Mouse (Mus musculus) olfactory bulb, adult 2 months (tissue): ENCODE data around the gene Dnaaf5. TPM values are rescaled to one million over a fixed set of nuclear protein-coding genes. Genes with fewer than 3 reads are reported as not detected.

Experiments
- H3K27ac ChIP-seq: fragments of 200-500 bp; 2 replicates; pipeline ENCODE4 v1.5.1; 2012; ENCODE audit warnings: low read depth, low read length; ENCODE audit not compliant: insufficient read depth
- H3K4me1 ChIP-seq: fragments of 200-500 bp; 2 replicates; pipeline ENCODE4 v1.6.1; 2012; ENCODE audit warnings: low read length; ENCODE audit not compliant: control insufficient read depth, insufficient read depth
- H3K4me3 ChIP-seq: fragments of 200-500 bp; 2 replicates; pipeline ENCODE4 v1.5.1; 2012; ENCODE audit warnings: mild to moderate bottlenecking, low read depth, low read length, moderate library complexity; ENCODE audit not compliant: insufficient read depth
- CTCF ChIP-seq: fragments of 200-500 bp; IDR thresholded peaks from 2 replicates; pipeline ENCODE4 v1.5.1; 2012; ENCODE audit warnings: low read depth, mild to moderate bottlenecking, low read length, moderate library complexity; ENCODE audit not compliant: insufficient read depth
- POLR2A ChIP-seq: fragments of 200-500 bp; IDR thresholded peaks from 2 replicates; pipeline ENCODE4 v1.6.1; 2012; ENCODE audit warnings: mild to moderate bottlenecking, low read depth, low read length, moderate library complexity; ENCODE audit not compliant: insufficient read depth
- WGBS: fragments of 180-500 bp; shearing (Covaris S2); methylation state at CpG from one replicate; pipeline ENCODE4 v1.1.7; 2018; 5-methylcytosine and 5-hydroxymethylcytosine counted together
- polyA plus RNA-seq: library from polyadenylated mRNA; stranded (reverse); fragments of >200 nt; gene quantifications from 2 replicates; pipeline ENCODE4 v1.2.4, GENCODE M21; 2012; ENCODE audit warnings: low replicate concordance; ENCODE audit not compliant: missing spikeins, insufficient read depth, insufficient read length

The Dnaaf5 gene
- polyA plus RNA-seq, 1 experiment = not detected

- Histone ChIP-seq H3K4me3 (peak overlapping the region; percentile 91), H3K4me1 (peaks cover 15% of the 10 kb centered on the region), H3K27ac (peak overlapping the region; percentile 68)
- TF ChIP-seq CTCF = no peak
- no peak for TF ChIP-seq POLR2A
- under 1% methylated on average over 57 of the region's 57 CpGs for WGBS
Observed at GRCm38 (mm10) chr5:139200770-139201569, 50.9 kb downstream of the Dnaaf5 start.

GRCm38 (mm10) chr5:139202127-139202526, 52.1 kb downstream of the Dnaaf5 start:
- no peak for TF ChIP-seq POLR2A
- no peak for TF ChIP-seq CTCF
- 31% methylated on average over 11 of the region's 11 CpGs for WGBS
- peaks cover 22% of the 10 kb centered on the region for H3K4me1 ChIP-seq
- H3K4me3 ChIP-seq = peak overlapping the region; percentile 91
- 0 out of 2 replicates have a peak overlapping the region, but pooled peaks have one; percentile 3 for H3K27ac ChIP-seq

DNA sequence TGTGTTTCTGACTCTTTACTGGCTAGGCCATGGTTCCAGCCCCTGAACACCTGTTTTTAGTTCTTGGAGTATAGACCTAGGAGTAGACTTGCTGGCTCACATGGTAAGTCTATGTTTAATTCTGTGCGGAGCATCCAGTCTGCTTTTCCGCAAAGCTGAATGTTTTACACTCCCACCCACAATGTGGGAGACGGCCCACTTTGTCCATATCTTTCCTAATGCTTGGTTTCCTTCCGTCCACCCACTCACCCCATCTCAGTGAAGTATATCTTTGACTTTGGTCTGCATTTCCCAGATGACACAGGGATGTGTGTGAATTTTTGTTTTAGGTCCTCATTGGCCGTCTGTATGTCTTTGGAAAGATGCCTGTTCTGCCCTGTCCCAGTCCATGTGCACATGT, 53.3 kb downstream of the Dnaaf5 start:
- H3K4me3 ChIP-seq = no peak overlapping the region
- H3K4me1 ChIP-seq = peaks cover 22% of the 10 kb centered on the region
- no peak overlapping the region for H3K27ac ChIP-seq
- no peak for TF ChIP-seq POLR2A
- no peak for TF ChIP-seq CTCF
- 51% methylated on average over 5 of the region's 5 CpGs for WGBS

- peaks cover 28% of the 10 kb centered on the region for H3K4me1 ChIP-seq
- WGBS = 32% methylated on average over 4 of the region's 4 CpGs
- H3K27ac ChIP-seq = no peak overlapping the region
- H3K4me3 ChIP-seq = no peak overlapping the region
- TF ChIP-seq CTCF (no peak), POLR2A (no peak)
Observed at GRCm38 (mm10) chr5:139206081-139206480, 56.1 kb downstream of the Dnaaf5 start.

GRCm38 (mm10) chr5:139206525-139206924, 56.5 kb downstream of the Dnaaf5 start:
- WGBS = 74% methylated on average over 7 of the region's 7 CpGs
- TF ChIP-seq CTCF (no peak), POLR2A (no peak)
- H3K4me3 ChIP-seq = no peak overlapping the region
- no peak overlapping the region for H3K27ac ChIP-seq
- peaks cover 28% of the 10 kb centered on the region for H3K4me1 ChIP-seq

DNA sequence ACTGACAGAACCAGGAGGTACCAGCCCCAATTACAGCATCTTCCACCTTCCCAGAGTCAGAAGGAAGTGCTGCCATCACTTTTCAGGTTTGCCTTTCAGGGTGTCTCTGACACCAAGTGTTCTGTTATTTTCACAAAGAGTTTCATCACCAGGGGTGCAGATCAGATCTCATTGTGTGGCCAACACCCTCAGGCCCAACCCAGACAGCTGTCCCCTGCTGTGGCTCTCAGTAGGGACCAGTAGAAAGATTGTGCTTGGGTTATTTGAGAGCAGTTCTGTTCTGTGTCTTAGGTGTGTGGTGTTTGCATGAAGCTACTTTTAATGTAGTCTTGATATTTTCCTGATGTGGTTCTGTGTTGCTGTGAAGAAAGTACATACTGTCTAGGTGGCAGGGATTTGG, 58.2 kb downstream of the Dnaaf5 start:
- TF ChIP-seq POLR2A (no peak), CTCF (no peak)
- H3K4me1 ChIP-seq = peaks cover 20% of the 10 kb centered on the region
- no peak overlapping the region for H3K4me3 ChIP-seq
- H3K27ac ChIP-seq = no peak overlapping the region

- Histone ChIP-seq H3K27ac (no peak overlapping the region), H3K4me1 (peaks cover 21% of the 10 kb centered on the region), H3K4me3 (no peak overlapping the region)
- TF ChIP-seq CTCF (no peak), POLR2A (no peak)
- 85% methylated on average over 10 of the region's 10 CpGs for WGBS
Observed at GRCm38 (mm10) chr5:139208871-139209684, 59.1 kb downstream of the Dnaaf5 start.

GRCm38 (mm10) chr5:139209685-139210026, 59.6 kb downstream of the Dnaaf5 start:
- Histone ChIP-seq H3K4me1 (peaks cover 22% of the 10 kb centered on the region), H3K4me3 (no peak overlapping the region), H3K27ac (no peak overlapping the region)
- WGBS = 93% methylated on average over 7 of the region's 7 CpGs
- no peak for TF ChIP-seq POLR2A
- no peak for TF ChIP-seq CTCF
